In genomic region chr5:146832435-146832768, GRCm38 (mm10) we compare ENCODE assay signal across 7 mouse cellular contexts. TPM values are rescaled to one million over a fixed set of nuclear protein-coding genes. Genes with fewer than 3 reads are reported as not detected.
DNase-seq lines count a peak whose midpoint lies in the region; ATAC-seq and TF ChIP-seq lines count a peak whose summit lies in the region.

No protein-coding gene starts in this region.

- H3K9ac ChIP-seq in lung, postnatal 0 days (replicated peaks; ENCODE audit: low read depth), result peak overlapping the region; percentile 84; the same call in 1 of the 2 replicates
- peak overlapping the region; percentile 99 for H3K9ac ChIP-seq in liver, embryonic 11.5 days (ENCODE audit: low read depth, low read length)
- H3K9ac ChIP-seq in stomach, postnatal 0 days (ENCODE audit: low read length), result peak overlapping the region; percentile 91

- H3K4me3 ChIP-seq in lung, postnatal 0 days (ENCODE audit: low read depth, low read length), result peak overlapping the region; percentile 73
- peak overlapping the region; percentile 87 for H3K4me3 ChIP-seq in forebrain, embryonic 10.5 days
- H3K4me3 ChIP-seq in liver, embryonic 11.5 days (ENCODE audit: low read depth, low read length), result peak overlapping the region; percentile 90
- peak overlapping the region; percentile 87 for H3K4me3 ChIP-seq in stomach, postnatal 0 days (ENCODE audit: low read depth, low read length)

- peak; percentile 30 for ATAC-seq in lung, postnatal 0 days
- peak; percentile 34 for ATAC-seq in liver, embryonic 11.5 days (replicated peaks; ENCODE audit: low FRiP score)
- no peak for ATAC-seq in stomach, postnatal 0 days (ENCODE audit: low FRiP score, low TSS enrichment)

- TF ChIP-seq CTCF in lung, postnatal 0 days (IDR thresholded peaks at IDR 0.05), result no peak
- no peak for TF ChIP-seq CTCF in stomach, postnatal 0 days (IDR thresholded peaks at IDR 0.05; ENCODE audit: low read depth)

- H3K4me2 ChIP-seq in lung, postnatal 0 days (replicated peaks; ENCODE audit: low read depth, low read length), result peak overlapping the region; percentile 79
- H3K4me2 ChIP-seq in liver, embryonic 11.5 days, result peak overlapping the region; percentile 88
- peak overlapping the region; percentile 82 for H3K4me2 ChIP-seq in stomach, postnatal 0 days (replicated peaks; ENCODE audit: low read depth)

- DNase-seq in lung, postnatal 0 days (ENCODE audit: low spot score), result no peak
- no peak for DNase-seq in lung, postnatal 14 days
- no peak for DNase-seq in forebrain, embryonic 10.5 days (ENCODE audit: extremely low spot score, low spot score)
- no peak for DNase-seq in liver, embryonic 11.5 days (ENCODE audit: low spot score)
- DNase-seq in stomach, postnatal 0 days (ENCODE audit: low spot score), result no peak
- no peak for DNase-seq in ovary, postnatal 36 days (ENCODE audit: low spot score)
- no peak for DNase-seq in layer of hippocampus, postnatal 25 days (ENCODE audit: extremely low spot score in 1 of 2, low spot score in 1 of 2)

- no peaks in the 10 kb centered on the region for H3K9me3 ChIP-seq in lung, postnatal 0 days (ENCODE audit: low read length)
- no peaks in the 10 kb centered on the region for H3K9me3 ChIP-seq in forebrain, embryonic 10.5 days
- H3K9me3 ChIP-seq in liver, embryonic 11.5 days (ENCODE audit: control insufficient read depth, low read length), result no peaks in the 10 kb centered on the region
- H3K9me3 ChIP-seq in stomach, postnatal 0 days (ENCODE audit: control insufficient read depth, low read length), result no peaks in the 10 kb centered on the region

- 32% methylated on average over 7 of the region's 7 CpGs for WGBS in lung, postnatal 0 days
- WGBS in forebrain, embryonic 10.5 days, result 56% methylated on average over 7 of the region's 7 CpGs
- WGBS in liver, embryonic 11.5 days, result 47% methylated on average over 7 of the region's 7 CpGs
- WGBS in stomach, postnatal 0 days, result 45% methylated on average over 7 of the region's 7 CpGs

- no peaks in the 10 kb centered on the region for H3K27me3 ChIP-seq in lung, postnatal 0 days (replicated peaks; ENCODE audit: insufficient read depth, low read length)
- no peaks in the 10 kb centered on the region for H3K27me3 ChIP-seq in forebrain, embryonic 10.5 days (ENCODE audit: poor library complexity, severe bottlenecking)
- no peaks in the 10 kb centered on the region for H3K27me3 ChIP-seq in liver, embryonic 11.5 days (replicated peaks; ENCODE audit: control insufficient read depth, insufficient read depth, low read length)
- no peaks in the 10 kb centered on the region for H3K27me3 ChIP-seq in stomach, postnatal 0 days (ENCODE audit: control insufficient read depth, insufficient read depth, low read length)

- H3K4me1 ChIP-seq in lung, postnatal 0 days (ENCODE audit: insufficient read depth, low read depth, low read length), result peaks cover 4% of the 10 kb centered on the region; the same call in 1 of the 2 replicates
- peaks cover 24% of the 10 kb centered on the region for H3K4me1 ChIP-seq in forebrain, embryonic 10.5 days
- H3K4me1 ChIP-seq in liver, embryonic 11.5 days (replicated peaks; ENCODE audit: control insufficient read depth, insufficient read depth, low read length), result peaks cover 15% of the 10 kb centered on the region
- no peaks in the 10 kb centered on the region; the same call in 1 of the 2 replicates for H3K4me1 ChIP-seq in stomach, postnatal 0 days (replicated peaks; ENCODE audit: control insufficient read depth, insufficient read depth)

- peaks cover 22% of the 10 kb centered on the region; the same call in 1 of the 2 replicates for H3K36me3 ChIP-seq in lung, postnatal 0 days (ENCODE audit: insufficient read depth, low read length)
- H3K36me3 ChIP-seq in forebrain, embryonic 10.5 days (replicated peaks), result peaks cover 37% of the 10 kb centered on the region
- H3K36me3 ChIP-seq in liver, embryonic 11.5 days (ENCODE audit: control insufficient read depth, insufficient read depth, low read length), result peaks cover 28% of the 10 kb centered on the region
- H3K36me3 ChIP-seq in stomach, postnatal 0 days (ENCODE audit: control insufficient read depth, insufficient read depth, low read length), result peaks cover 17% of the 10 kb centered on the region

- no peak for TF ChIP-seq EP300 in lung, postnatal 0 days (IDR thresholded peaks at IDR 0.05)
- TF ChIP-seq EP300 in stomach, postnatal 0 days (optimal IDR thresholded peaks at IDR 0.05), result no peak

- H3K27ac ChIP-seq in lung, postnatal 0 days (ENCODE audit: low read length), result peak overlapping the region; percentile 77
- peak overlapping the region; percentile 100 for H3K27ac ChIP-seq in forebrain, embryonic 10.5 days
- H3K27ac ChIP-seq in liver, embryonic 11.5 days (ENCODE audit: low read depth, low read length), result peak overlapping the region; percentile 88
- peak overlapping the region; percentile 88 for H3K27ac ChIP-seq in stomach, postnatal 0 days (replicated peaks)

RNA-seq across cellular contexts. Expression of gene Rpl21, which starts 0.3 kb away (rescaled TPM):
- polyA plus RNA-seq in lung, postnatal 0 days (2015; fragmentation: Nextera tagmentation; extraction: Ambion mirVana), result 474 and 489 TPM in 2 replicates
- 529 and 540 TPM in 2 replicates for polyA plus RNA-seq in forebrain, embryonic 10.5 days (2016; fragmentation: Nextera tagmentation; extraction: Ambion mirVana)
- polyA plus RNA-seq in liver, embryonic 11.5 days (2014; fragmentation: Nextera tagmentation; extraction: Ambion mirVana), result 719 and 772 TPM in 2 replicates
- polyA plus RNA-seq in stomach, postnatal 0 days (2015; fragmentation: Nextera tagmentation; extraction: Ambion mirVana), result 515 and 522 TPM in 2 replicates
- total RNA-seq in layer of hippocampus, postnatal 25 days (2021), result 100 to 1,000 TPM; 191 to 202 TPM

RNA-seq across cellular contexts. Expression of gene Rasl11a, which starts 12.5 kb away (rescaled TPM):
- polyA plus RNA-seq in lung, postnatal 0 days (2015; fragmentation: Nextera tagmentation; extraction: Ambion mirVana), result 101 and 138 TPM in 2 replicates
- polyA plus RNA-seq in forebrain, embryonic 10.5 days (2016; fragmentation: Nextera tagmentation; extraction: Ambion mirVana), result 37.4 and 39.5 TPM in 2 replicates
- 4.3 and 4.9 TPM in 2 replicates for polyA plus RNA-seq in liver, embryonic 11.5 days (2014; fragmentation: Nextera tagmentation; extraction: Ambion mirVana)
- 13.7 and 13.8 TPM in 2 replicates for polyA plus RNA-seq in stomach, postnatal 0 days (2015; fragmentation: Nextera tagmentation; extraction: Ambion mirVana)
- total RNA-seq in layer of hippocampus, postnatal 25 days (2021), result 10 to 100 TPM; 17.4 to 17.8 TPM

RNA-seq across cellular contexts. Expression of gene Usp12, which starts 37.6 kb away (rescaled TPM):
- 14.5 and 15.4 TPM in 2 replicates for polyA plus RNA-seq in lung, postnatal 0 days (2015; fragmentation: Nextera tagmentation; extraction: Ambion mirVana)
- 13.2 and 14.2 TPM in 2 replicates for polyA plus RNA-seq in forebrain, embryonic 10.5 days (2016; fragmentation: Nextera tagmentation; extraction: Ambion mirVana)
- 11.1 and 12.8 TPM in 2 replicates for polyA plus RNA-seq in liver, embryonic 11.5 days (2014; fragmentation: Nextera tagmentation; extraction: Ambion mirVana)
- polyA plus RNA-seq in stomach, postnatal 0 days (2015; fragmentation: Nextera tagmentation; extraction: Ambion mirVana), result 10.4 and 10.5 TPM in 2 replicates
- 10 to 100 TPM; 58.2 to 58.9 TPM for total RNA-seq in layer of hippocampus, postnatal 25 days (2021)
